Mouse (Mus musculus) CH12.LX (cell line): ENCODE measurements at regions not wholly inside any gene's neighbourhood (a gene's known extent, or its start where the extent isn't known, plus 50 kb on each side); places are given as distances from the start of the nearest gene placed in this dataset.

Source experiments
- BHLHE40 ChIP-seq: IDR thresholded peaks from 2 replicates; pipeline ENCODE4 v1.6.1; 2011; ENCODE audit warnings: mild to moderate bottlenecking, low read depth, low read length, improper control_type of control experiment
- CHD1 ChIP-seq: IDR thresholded peaks from 2 replicates; pipeline ENCODE4 v1.6.1; 2012; ENCODE audit warnings: low read depth, low read length, improper control_type of control experiment, inconsistent platforms
- CHD2 ChIP-seq: IDR thresholded peaks from 2 replicates; pipeline ENCODE4 v1.6.1; 2011; ENCODE audit warnings: low read length, improper control_type of control experiment
- CTCF ChIP-seq, 2 experiments: IDR thresholded peaks in 1 of 2; conservative IDR thresholded peaks in 1 of 2; 2 replicates each; pipeline ENCODE4 v1.5.1; 2011 to 2012; ENCODE audit warnings: low read depth in 2 of 2, low read length in 2 of 2, improper control_type of control experiment in 1 of 2, inconsistent platforms in 1 of 2, mild to moderate bottlenecking in 1 of 2, moderate library complexity in 1 of 2
- E2F4 ChIP-seq: IDR thresholded peaks from 2 replicates; pipeline ENCODE4 v1.6.1; 2011; ENCODE audit warnings: low read depth, low read length, improper control_type of control experiment; ENCODE audit not compliant: insufficient replicate concordance
- ETS1 ChIP-seq: conservative IDR thresholded peaks from 2 replicates; pipeline ENCODE4 v1.6.1; 2012; ENCODE audit warnings: low read depth, mild to moderate bottlenecking, inconsistent platforms, low read length, improper control_type of control experiment, moderate library complexity
- KAT2A ChIP-seq: IDR thresholded peaks from 2 replicates; pipeline ENCODE4 v1.6.1; 2012; ENCODE audit warnings: low read length, improper control_type of control experiment, inconsistent platforms; ENCODE audit not compliant: insufficient replicate concordance
- MAX ChIP-seq: IDR thresholded peaks from 2 replicates; pipeline ENCODE4 v1.6.1; 2011; ENCODE audit warnings: low read length, improper control_type of control experiment
- MAZ ChIP-seq: IDR thresholded peaks from 2 replicates; pipeline ENCODE4 v1.6.1; 2012; ENCODE audit warnings: low read depth, mild to moderate bottlenecking, inconsistent platforms, low read length, improper control_type of control experiment, moderate library complexity
- MEF2A ChIP-seq: IDR thresholded peaks from 2 replicates; pipeline ENCODE4 v1.6.1; 2014; ENCODE audit warnings: low read depth, mild to moderate bottlenecking, inconsistent platforms, low read length, improper control_type of control experiment, borderline replicate concordance
- POLR2A ChIP-seq: IDR thresholded peaks from 2 replicates; pipeline ENCODE4 v1.6.1; 2011; ENCODE audit warnings: low read depth, mild to moderate bottlenecking, improper control_type of control experiment, low read length
- UBTF ChIP-seq: IDR thresholded peaks from 2 replicates; pipeline ENCODE4 v1.6.1; 2012; ENCODE audit warnings: low read depth, mild to moderate bottlenecking, inconsistent platforms, low read length, improper control_type of control experiment, moderate library complexity
- ZNF384 ChIP-seq: IDR thresholded peaks from 2 replicates; pipeline ENCODE4 v1.6.1; 2012; ENCODE audit warnings: low read depth, low read length, improper control_type of control experiment, inconsistent platforms

GRCm38 (mm10) chr19:36207735-36208288, 87.9 kb upstream of the Ankrd1 start:
- TF ChIP-seq CHD1: no peak
- TF ChIP-seq BHLHE40: no peak
- TF ChIP-seq MAZ: no peak
- no peak for TF ChIP-seq CHD2
- no peak for TF ChIP-seq CTCF (conservative IDR thresholded peaks at IDR 0.05 in 1 of 2, IDR thresholded peaks at IDR 0.05 in 1 of 2; ENCODE audit: low read depth in 2 of 2, low read length in 2 of 2)
- no peak for TF ChIP-seq POLR2A
- TF ChIP-seq UBTF: no peak
- TF ChIP-seq KAT2A: no peak
- no peak for TF ChIP-seq ZNF384
- TF ChIP-seq MAX: no peak
- TF ChIP-seq E2F4: no peak
- TF ChIP-seq MEF2A: no peak
- TF ChIP-seq ETS1: no peak
